27 mouse cellular contexts compared by ENCODE assay signal in genomic region chr9:63595652-63596051, GRCm38 (mm10). TPM values are rescaled to one million over a fixed set of nuclear protein-coding genes. Genes with fewer than 3 reads are reported as not detected.
"Had no signal": no experiment of that assay in that cellular context is flagged by ENCODE, and none has a peak within 500 bp of the region (broad histone marks: within the 10 kb centered on the region; RNA-seq: fewer than 3 reads in every experiment).

No protein-coding gene starts in this region.

- H3K4me2 ChIP-seq: liver, embryonic 12.5 days; liver, embryonic 15.5 days; lung, embryonic 15.5 days; midbrain, embryonic 13.5 days; neural tube, embryonic 13.5 days had no signal

- ATAC-seq: liver, embryonic 12.5 days; midbrain, embryonic 13.5 days; midbrain, embryonic 16.5 days had no signal

- H3K27ac ChIP-seq: layer of hippocampus, adult 2 months; liver, embryonic 12.5 days; liver, embryonic 15.5 days; midbrain, embryonic 10.5 days; midbrain, embryonic 13.5 days; neural tube, embryonic 13.5 days had no signal

- H3K9ac ChIP-seq: liver, embryonic 12.5 days; liver, embryonic 15.5 days; lung, embryonic 15.5 days; midbrain, embryonic 13.5 days; neural tube, embryonic 13.5 days had no signal

- H3K27me3 ChIP-seq: liver, embryonic 12.5 days; liver, embryonic 15.5 days; lung, embryonic 15.5 days; midbrain, embryonic 13.5 days; neural tube, embryonic 13.5 days had no signal

- H3K4me1 ChIP-seq: liver, embryonic 15.5 days; midbrain, embryonic 10.5 days; midbrain, embryonic 13.5 days had no signal

- DNase-seq: kidney, adult 18-20 months; layer of hippocampus, adult 9-11 months; liver; lung, adult 18-20 months; lung, postnatal 10 days; lung, postnatal 36 days; retina, postnatal 1 day; thymus, adult 18-20 months; thymus, postnatal 14 days; thymus, postnatal 4 days had no signal

- H3K9me3 ChIP-seq: liver, embryonic 12.5 days; liver, embryonic 15.5 days; lung, embryonic 15.5 days; megakaryocyte, embryonic 14.5 days; midbrain, embryonic 10.5 days; midbrain, embryonic 13.5 days; neural tube, embryonic 13.5 days had no signal

- H3K4me3 ChIP-seq: layer of hippocampus, adult 2 months; liver, embryonic 12.5 days; liver, embryonic 15.5 days; lung, embryonic 15.5 days; megakaryocyte, embryonic 14.5 days; midbrain, embryonic 10.5 days; midbrain, embryonic 13.5 days; myocyte; neural tube, embryonic 13.5 days had no signal

- H3K36me3 ChIP-seq: liver, embryonic 12.5 days; liver, embryonic 15.5 days; lung, embryonic 15.5 days; midbrain, embryonic 10.5 days; midbrain, embryonic 13.5 days; neural tube, embryonic 13.5 days had no signal

RNA-seq across cellular contexts. Expression of gene Iqch, which starts 6.6 kb away (rescaled TPM):
- total RNA-seq: left cerebral cortex, adult 18-20 months; monocyte, adult 5-6 weeks; neutrophil, adult 5-6 weeks had no signal
- polyA plus RNA-seq: kidney, embryonic 16.5 days; large intestine, adult 2 months; liver, embryonic 12.5 days; liver, embryonic 15.5 days; myocyte; small intestine, adult 2 months; spleen, adult 2 months had no signal
